Mouse (Mus musculus): ENCODE measurements around the gene Syt14. TPM values are rescaled to one million over a fixed set of nuclear protein-coding genes. Genes with fewer than 3 reads are reported as not detected.
A peak's percentile ranks its signal among the peaks of the same experiment; 100 is the strongest.

The Syt14 gene
- polyA plus RNA-seq, 1 experiment from 2014 or later = 10.9 TPM

DNA sequence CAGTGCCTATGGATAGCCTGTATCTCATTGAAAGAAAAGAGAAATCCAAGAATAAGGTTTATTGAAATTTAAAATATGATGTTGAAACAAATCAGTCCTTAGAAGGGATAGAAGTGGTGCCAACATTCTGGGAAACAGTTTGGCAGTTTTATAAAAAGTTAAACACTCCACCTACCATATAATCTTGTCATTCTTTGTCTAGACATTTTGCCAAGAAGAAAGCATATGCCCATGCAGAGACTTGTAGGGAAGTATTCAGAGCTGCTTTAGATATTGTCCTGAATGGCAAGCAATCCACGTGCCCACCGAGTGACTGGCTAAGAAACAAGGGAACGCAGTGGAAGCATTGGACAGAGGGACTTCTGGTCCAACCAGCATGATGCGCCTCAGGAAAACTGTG is 12.0 kb upstream of the Syt14 start:
- no peak overlapping the region for H3K4me3 ChIP-seq (replicated peaks; ENCODE audit: low read depth, low read length)
- no peaks in the 10 kb centered on the region for H3K36me3 ChIP-seq (ENCODE audit: control insufficient read depth, insufficient read depth, low read length)
- ATAC-seq (ENCODE audit: low FRiP score, low TSS enrichment) (no peak), DNase-seq (no peak)
- no peaks in the 10 kb centered on the region for H3K9me3 ChIP-seq (ENCODE audit: control insufficient read depth, low read length)
- WGBS = 92% methylated on average over 4 of the region's 4 CpGs
- no peaks in the 10 kb centered on the region for H3K4me1 ChIP-seq (ENCODE audit: control insufficient read depth, insufficient read depth, low read length)
- H3K9ac ChIP-seq (replicated peaks; ENCODE audit: low read length) = no peak overlapping the region
- no peaks in the 10 kb centered on the region for H3K27me3 ChIP-seq (ENCODE audit: control insufficient read depth, insufficient read depth, low read length)
- H3K27ac ChIP-seq (replicated peaks; ENCODE audit: low read depth, low read length) = no peak overlapping the region
- no peak overlapping the region for H3K4me2 ChIP-seq (ENCODE audit: low read length)

DNA sequence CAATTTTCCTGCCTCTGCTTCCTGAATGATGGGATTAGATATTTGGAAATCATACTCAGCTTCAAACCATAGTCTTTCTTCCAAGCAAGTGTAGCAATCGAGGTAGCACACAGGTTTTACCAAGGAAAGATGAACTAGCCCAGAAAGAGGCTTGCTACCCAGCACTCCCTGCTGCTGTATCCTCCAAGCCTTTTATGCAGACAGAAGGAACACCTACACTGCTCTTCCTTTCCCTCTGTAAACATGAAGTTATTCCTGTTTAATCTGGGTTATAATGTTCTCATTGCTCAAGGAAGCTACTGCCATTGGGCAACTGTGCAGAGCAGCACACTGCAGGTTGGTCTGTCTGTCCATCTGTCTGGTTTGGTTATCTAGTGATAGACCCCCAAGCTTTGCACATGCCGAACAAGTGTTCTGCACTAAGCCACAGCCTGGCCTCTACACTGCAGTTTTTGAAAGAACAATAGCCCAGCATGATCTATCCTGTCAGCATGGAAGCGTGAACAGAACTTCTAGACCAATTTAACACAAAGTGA is 7.3 kb upstream of the Syt14 start:
- ATAC-seq (ENCODE audit: low FRiP score, low TSS enrichment) (no peak), DNase-seq (no peak)
- H3K9me3 ChIP-seq (ENCODE audit: control insufficient read depth, low read length) = no peaks in the 10 kb centered on the region
- 50% methylated on average over 3 of the region's 3 CpGs for WGBS
- H3K4me3 ChIP-seq (replicated peaks; ENCODE audit: low read depth, low read length) = no peak overlapping the region
- no peaks in the 10 kb centered on the region for H3K4me1 ChIP-seq (ENCODE audit: control insufficient read depth, insufficient read depth, low read length)
- H3K4me2 ChIP-seq (ENCODE audit: low read length) = no peak overlapping the region
- no peaks in the 10 kb centered on the region for H3K36me3 ChIP-seq (ENCODE audit: control insufficient read depth, insufficient read depth, low read length)
- H3K27ac ChIP-seq (replicated peaks; ENCODE audit: low read depth, low read length) = no peak overlapping the region
- no peaks in the 10 kb centered on the region for H3K27me3 ChIP-seq (ENCODE audit: control insufficient read depth, insufficient read depth, low read length)
- H3K9ac ChIP-seq (replicated peaks; ENCODE audit: low read length) = no peak overlapping the region

DNA sequence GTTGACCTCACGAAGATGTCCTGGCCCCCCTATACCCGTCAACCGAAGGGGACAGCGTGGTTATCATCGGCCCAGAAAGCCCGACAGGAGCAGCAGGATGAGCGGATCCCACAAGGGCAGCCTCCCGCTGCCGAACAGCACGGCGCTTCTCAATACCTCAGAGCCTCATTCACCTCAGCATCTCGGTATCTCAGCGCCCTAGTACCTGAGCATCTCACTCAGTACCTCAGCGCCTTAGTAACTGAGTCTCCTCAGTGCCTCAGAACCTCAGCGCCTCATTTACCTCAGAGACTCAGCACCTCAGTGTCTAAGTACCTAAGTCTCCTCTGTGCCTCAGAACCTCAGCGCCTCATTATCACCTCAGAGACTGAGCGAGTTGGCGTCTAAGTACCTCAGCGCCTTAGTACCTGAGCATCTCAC is 614 bp downstream of the Syt14 start:
- DNase-seq (peak; percentile 61), ATAC-seq (ENCODE audit: low FRiP score, low TSS enrichment) (no peak; the same call in 1 of the 2 replicates)
- peak overlapping the region; percentile 71 for H3K27ac ChIP-seq (replicated peaks; ENCODE audit: low read depth, low read length)
- H3K9me3 ChIP-seq (ENCODE audit: control insufficient read depth, low read length) = no peaks in the 10 kb centered on the region
- H3K4me1 ChIP-seq (ENCODE audit: control insufficient read depth, insufficient read depth, low read length) = peaks cover 11% of the 10 kb centered on the region
- WGBS = under 1% methylated on average over 19 of the region's 19 CpGs
- no peaks in the 10 kb centered on the region for H3K27me3 ChIP-seq (ENCODE audit: control insufficient read depth, insufficient read depth, low read length)
- H3K4me3 ChIP-seq (replicated peaks; ENCODE audit: low read depth, low read length) = peak overlapping the region; percentile 86
- peak overlapping the region; percentile 95 for H3K4me2 ChIP-seq (ENCODE audit: low read length)
- no peaks in the 10 kb centered on the region for H3K36me3 ChIP-seq (ENCODE audit: control insufficient read depth, insufficient read depth, low read length)
- H3K9ac ChIP-seq (replicated peaks; ENCODE audit: low read length) = peak overlapping the region; percentile 77

- Histone ChIP-seq H3K9ac (replicated peaks; ENCODE audit: low read length) (no peak overlapping the region), H3K36me3 (ENCODE audit: control insufficient read depth, insufficient read depth, low read length) (no peaks in the 10 kb centered on the region; the same call in 1 of the 2 replicates), H3K4me2 (ENCODE audit: low read length) (no peak overlapping the region), H3K27me3 (ENCODE audit: control insufficient read depth, insufficient read depth, low read length) (no peaks in the 10 kb centered on the region), H3K4me3 (replicated peaks; ENCODE audit: low read depth, low read length) (no peak overlapping the region), H3K4me1 (ENCODE audit: control insufficient read depth, insufficient read depth, low read length) (no peaks in the 10 kb centered on the region), H3K27ac (replicated peaks; ENCODE audit: low read depth, low read length) (no peak overlapping the region), H3K9me3 (ENCODE audit: control insufficient read depth, low read length) (no peaks in the 10 kb centered on the region)
- DNase-seq = no peak
- 93% methylated on average over 1 of the region's 1 CpGs for WGBS
- ATAC-seq (ENCODE audit: low FRiP score, low TSS enrichment) = no peak
Observed at GRCm38 (mm10) chr1:193024311-193024710, 11.3 kb downstream of the Syt14 start.

DNA sequence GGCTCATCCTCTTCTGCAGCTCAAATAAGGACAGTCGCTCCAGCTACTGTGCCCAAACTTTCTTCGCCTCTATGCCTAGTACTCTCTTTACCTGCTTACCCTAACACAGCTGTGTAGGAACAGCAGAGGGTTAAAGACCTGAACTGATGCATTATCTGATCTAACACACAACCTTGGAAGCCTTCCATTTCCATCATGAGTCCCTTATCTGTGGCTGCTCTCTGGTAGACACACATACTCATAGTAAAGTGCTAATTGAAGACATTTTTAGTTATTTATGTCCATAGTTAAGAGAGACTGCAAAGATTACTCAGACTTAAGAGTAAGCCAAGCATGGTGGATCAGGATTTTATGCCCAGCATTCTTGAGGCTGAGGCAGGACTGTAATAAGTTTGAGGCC is 23.2 kb downstream of the Syt14 start:
- Histone ChIP-seq H3K36me3 (ENCODE audit: control insufficient read depth, insufficient read depth, low read length) (no peaks in the 10 kb centered on the region), H3K4me2 (ENCODE audit: low read length) (no peak overlapping the region), H3K27me3 (ENCODE audit: control insufficient read depth, insufficient read depth, low read length) (no peaks in the 10 kb centered on the region), H3K27ac (replicated peaks; ENCODE audit: low read depth, low read length) (no peak overlapping the region), H3K4me1 (ENCODE audit: control insufficient read depth, insufficient read depth, low read length) (no peaks in the 10 kb centered on the region), H3K9me3 (ENCODE audit: control insufficient read depth, low read length) (no peaks in the 10 kb centered on the region), H3K9ac (replicated peaks; ENCODE audit: low read length) (no peak overlapping the region), H3K4me3 (replicated peaks; ENCODE audit: low read depth, low read length) (no peak overlapping the region)
- ATAC-seq (ENCODE audit: low FRiP score, low TSS enrichment) (no peak), DNase-seq (no peak)
- 98% methylated on average over 2 of the region's 2 CpGs for WGBS

- ATAC-seq (ENCODE audit: low FRiP score, low TSS enrichment) (no peak), DNase-seq (no peak)
- 91% methylated on average over 3 of the region's 3 CpGs for WGBS
- H3K27me3 ChIP-seq (ENCODE audit: control insufficient read depth, insufficient read depth, low read length) = no peaks in the 10 kb centered on the region
- H3K36me3 ChIP-seq (ENCODE audit: control insufficient read depth, insufficient read depth, low read length) = no peaks in the 10 kb centered on the region
- H3K4me2 ChIP-seq (ENCODE audit: low read length) = no peak overlapping the region
- no peaks in the 10 kb centered on the region for H3K9me3 ChIP-seq (ENCODE audit: control insufficient read depth, low read length)
- H3K9ac ChIP-seq (replicated peaks; ENCODE audit: low read length) = no peak overlapping the region
- H3K4me1 ChIP-seq (ENCODE audit: control insufficient read depth, insufficient read depth, low read length) = no peaks in the 10 kb centered on the region
- H3K4me3 ChIP-seq (replicated peaks; ENCODE audit: low read depth, low read length) = no peak overlapping the region
- no peak overlapping the region for H3K27ac ChIP-seq (replicated peaks; ENCODE audit: low read depth, low read length)
Observed at GRCm38 (mm10) chr1:193011000-193011769, 24.4 kb downstream of the Syt14 start.

DNA sequence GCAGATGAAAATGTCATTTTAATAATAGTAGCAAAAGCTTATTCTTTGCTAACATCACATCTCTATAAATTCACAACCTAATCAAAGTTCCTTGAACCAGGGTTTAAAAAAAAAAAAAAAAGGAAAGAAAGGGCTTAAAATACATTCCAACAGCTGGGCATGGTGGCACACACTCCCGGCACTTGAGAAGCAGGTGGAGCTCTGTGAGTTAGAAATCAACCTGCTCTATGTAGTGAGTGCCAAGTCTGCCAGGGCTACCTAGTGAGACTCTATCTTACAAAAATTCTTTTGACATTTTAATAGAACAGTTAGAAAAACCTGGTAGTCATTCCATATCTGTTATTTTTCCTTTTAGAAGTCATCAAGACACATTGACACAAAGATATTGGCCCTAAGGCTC is 31.0 kb downstream of the Syt14 start:
- Histone ChIP-seq H3K4me2 (ENCODE audit: low read length) (no peak overlapping the region), H3K27me3 (ENCODE audit: control insufficient read depth, insufficient read depth, low read length) (no peaks in the 10 kb centered on the region), H3K27ac (replicated peaks; ENCODE audit: low read depth, low read length) (no peak overlapping the region), H3K4me1 (ENCODE audit: control insufficient read depth, insufficient read depth, low read length) (no peaks in the 10 kb centered on the region), H3K9ac (replicated peaks; ENCODE audit: low read length) (no peak overlapping the region), H3K36me3 (ENCODE audit: control insufficient read depth, insufficient read depth, low read length) (no peaks in the 10 kb centered on the region), H3K9me3 (ENCODE audit: control insufficient read depth, low read length) (no peaks in the 10 kb centered on the region), H3K4me3 (replicated peaks; ENCODE audit: low read depth, low read length) (no peak overlapping the region)
- ATAC-seq (ENCODE audit: low FRiP score, low TSS enrichment) (no peak), DNase-seq (no peak)
- WGBS = 92% methylated on average over 1 of the region's 1 CpGs

GRCm38 (mm10) chr1:193003953-193004352 is 31.6 kb downstream of the Syt14 start:
- H3K9ac ChIP-seq (replicated peaks; ENCODE audit: low read length) = no peak overlapping the region
- H3K27me3 ChIP-seq (ENCODE audit: control insufficient read depth, insufficient read depth, low read length) = no peaks in the 10 kb centered on the region
- no peaks in the 10 kb centered on the region for H3K9me3 ChIP-seq (ENCODE audit: control insufficient read depth, low read length)
- no peak overlapping the region for H3K4me2 ChIP-seq (ENCODE audit: low read length)
- no peaks in the 10 kb centered on the region for H3K4me1 ChIP-seq (ENCODE audit: control insufficient read depth, insufficient read depth, low read length)
- 98% methylated on average over 2 of the region's 2 CpGs for WGBS
- DNase-seq = no peak
- no peak overlapping the region for H3K4me3 ChIP-seq (replicated peaks; ENCODE audit: low read depth, low read length)
- ATAC-seq (ENCODE audit: low FRiP score, low TSS enrichment) = no peak
- no peaks in the 10 kb centered on the region for H3K36me3 ChIP-seq (ENCODE audit: control insufficient read depth, insufficient read depth, low read length)
- H3K27ac ChIP-seq (replicated peaks; ENCODE audit: low read depth, low read length) = no peak overlapping the region

DNA sequence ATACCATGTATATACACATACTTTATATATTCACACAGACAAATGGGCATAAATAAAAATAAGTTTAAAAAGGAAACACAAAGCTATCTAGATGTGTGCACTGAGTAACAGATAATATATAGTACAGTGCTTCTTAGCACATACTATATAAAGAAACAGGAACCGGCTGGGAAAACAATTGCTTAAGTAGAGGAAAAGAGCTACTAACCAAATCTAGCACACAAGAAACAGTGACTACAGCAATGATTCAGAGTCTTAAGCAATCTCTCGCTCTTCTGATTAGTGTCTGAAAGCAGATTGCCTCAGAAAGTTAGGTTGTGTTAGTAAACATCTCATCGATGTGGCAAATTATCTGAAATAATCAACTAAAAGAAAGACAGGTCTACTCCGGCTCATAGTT is 33.3 kb downstream of the Syt14 start:
- no peak overlapping the region for H3K27ac ChIP-seq (replicated peaks; ENCODE audit: low read depth, low read length)
- WGBS = 95% methylated on average over 4 of the region's 4 CpGs
- H3K4me1 ChIP-seq (ENCODE audit: control insufficient read depth, insufficient read depth, low read length) = no peaks in the 10 kb centered on the region
- no peak for ATAC-seq (ENCODE audit: low FRiP score, low TSS enrichment)
- no peak overlapping the region for H3K9ac ChIP-seq (replicated peaks; ENCODE audit: low read length)
- H3K4me3 ChIP-seq (replicated peaks; ENCODE audit: low read depth, low read length) = no peak overlapping the region
- no peaks in the 10 kb centered on the region for H3K9me3 ChIP-seq (ENCODE audit: control insufficient read depth, low read length)
- H3K36me3 ChIP-seq (ENCODE audit: control insufficient read depth, insufficient read depth, low read length) = no peaks in the 10 kb centered on the region
- H3K27me3 ChIP-seq (ENCODE audit: control insufficient read depth, insufficient read depth, low read length) = no peaks in the 10 kb centered on the region
- no peak for DNase-seq
- H3K4me2 ChIP-seq (ENCODE audit: low read length) = no peak overlapping the region

Data from midbrain, embryonic 14.5 days (tissue).